Mouse (Mus musculus): ENCODE measurements at regions not wholly inside any gene's neighbourhood (a gene's known extent, or its start where the extent isn't known, plus 50 kb on each side); places are given as distances from the start of the nearest gene placed in this dataset.

GRCm38 (mm10) chr2:71640251-71640650 lies 93.7 kb upstream of the Dlx2 start:
- 92% methylated on average over 5 of the region's 5 CpGs for WGBS
- no peak overlapping the region for H3K4me2 ChIP-seq (ENCODE audit: low read depth, low read length, poor library complexity, severe bottlenecking)
- H3K9ac ChIP-seq (replicated peaks; ENCODE audit: low read length, poor library complexity, severe bottlenecking) = no peak overlapping the region
- no peak overlapping the region for H3K4me3 ChIP-seq (ENCODE audit: low read depth, low read length)
- no peaks in the 10 kb centered on the region for H3K27me3 ChIP-seq (ENCODE audit: insufficient read depth, low read length)
- no peaks in the 10 kb centered on the region for H3K36me3 ChIP-seq (ENCODE audit: insufficient read depth, low read length)
- ATAC-seq (ENCODE audit: low FRiP score) (no peak), DNase-seq (ENCODE audit: low spot score) (no peak)
- no peaks in the 10 kb centered on the region for H3K9me3 ChIP-seq (ENCODE audit: low read length)
- no peak overlapping the region for H3K27ac ChIP-seq (ENCODE audit: low read depth, low read length)
- 0 out of 2 replicates have a peak, but pooled peaks cover 4% of the 10 kb centered on the region for H3K4me1 ChIP-seq (ENCODE audit: insufficient read depth, low read length)
- no peak for TF ChIP-seq CTCF (IDR thresholded peaks at IDR 0.05)

- Histone ChIP-seq H3K4me1 (ENCODE audit: insufficient read depth, low read length) (no peaks in the 10 kb centered on the region), H3K9me3 (ENCODE audit: low read length) (no peaks in the 10 kb centered on the region), H3K36me3 (ENCODE audit: insufficient read depth, low read length) (no peaks in the 10 kb centered on the region), H3K27ac (ENCODE audit: low read depth, low read length) (no peak overlapping the region), H3K27me3 (ENCODE audit: insufficient read depth, low read length) (no peaks in the 10 kb centered on the region), H3K9ac (replicated peaks; ENCODE audit: low read length, poor library complexity, severe bottlenecking) (no peak overlapping the region), H3K4me3 (ENCODE audit: low read depth, low read length) (no peak overlapping the region), H3K4me2 (ENCODE audit: low read depth, low read length, poor library complexity, severe bottlenecking) (no peak overlapping the region)
- no peak for DNase-seq (ENCODE audit: low spot score)
- TF ChIP-seq CTCF (IDR thresholded peaks at IDR 0.05) = no peak
- 61% methylated on average over 6 of the region's 6 CpGs for WGBS
- ATAC-seq (ENCODE audit: low FRiP score) = no peak
Measured at GRCm38 (mm10) chr2:71644038-71644470, 97.5 kb upstream of the Dlx2 start.

GRCm38 (mm10) chr2:71647914-71648497 lies 97.4 kb upstream of the Itga6 start:
- TF ChIP-seq CTCF (IDR thresholded peaks at IDR 0.05) = no peak
- ATAC-seq (ENCODE audit: low FRiP score) (no peak), DNase-seq (ENCODE audit: low spot score) (peak; percentile 35)
- H3K9me3 ChIP-seq (ENCODE audit: low read length) = no peaks in the 10 kb centered on the region
- H3K4me2 ChIP-seq (ENCODE audit: low read depth, low read length, poor library complexity, severe bottlenecking) = no peak overlapping the region
- no peak overlapping the region for H3K4me3 ChIP-seq (ENCODE audit: low read depth, low read length)
- H3K4me1 ChIP-seq (ENCODE audit: insufficient read depth, low read length) = peaks cover 6% of the 10 kb centered on the region
- H3K27me3 ChIP-seq (ENCODE audit: insufficient read depth, low read length) = no peaks in the 10 kb centered on the region
- WGBS = 59% methylated on average over 14 of the region's 14 CpGs
- no peaks in the 10 kb centered on the region for H3K36me3 ChIP-seq (ENCODE audit: insufficient read depth, low read length)
- no peak overlapping the region for H3K9ac ChIP-seq (replicated peaks; ENCODE audit: low read length, poor library complexity, severe bottlenecking)
- H3K27ac ChIP-seq (ENCODE audit: low read depth, low read length) = no peak overlapping the region

GRCm38 (mm10) chr2:71651662-71652061 lies 93.8 kb upstream of the Itga6 start:
- no peak for DNase-seq (ENCODE audit: low spot score)
- Histone ChIP-seq H3K9ac (replicated peaks; ENCODE audit: low read length, poor library complexity, severe bottlenecking) (no peak overlapping the region), H3K27me3 (ENCODE audit: insufficient read depth, low read length) (no peaks in the 10 kb centered on the region), H3K4me2 (ENCODE audit: low read depth, low read length, poor library complexity, severe bottlenecking) (no peak overlapping the region), H3K4me1 (ENCODE audit: insufficient read depth, low read length) (peaks cover 15% of the 10 kb centered on the region), H3K36me3 (ENCODE audit: insufficient read depth, low read length) (no peaks in the 10 kb centered on the region), H3K27ac (ENCODE audit: low read depth, low read length) (no peak overlapping the region), H3K4me3 (ENCODE audit: low read depth, low read length) (no peak overlapping the region), H3K9me3 (ENCODE audit: low read length) (no peaks in the 10 kb centered on the region)
- no peak for ATAC-seq (ENCODE audit: low FRiP score)
- TF ChIP-seq CTCF (IDR thresholded peaks at IDR 0.05) = no peak
- 21% methylated on average over 2 of the region's 2 CpGs for WGBS

- ATAC-seq (ENCODE audit: low FRiP score) (0 out of 2 replicates have a peak, but pooled peaks have one; percentile 41), DNase-seq (ENCODE audit: low spot score) (peak; percentile 77)
- H3K9me3 ChIP-seq (ENCODE audit: low read length) = no peaks in the 10 kb centered on the region
- H3K27me3 ChIP-seq (ENCODE audit: insufficient read depth, low read length) = no peaks in the 10 kb centered on the region
- H3K4me1 ChIP-seq (ENCODE audit: insufficient read depth, low read length) = peaks cover 15% of the 10 kb centered on the region
- H3K4me3 ChIP-seq (ENCODE audit: low read depth, low read length) = no peak overlapping the region
- H3K4me2 ChIP-seq (ENCODE audit: low read depth, low read length, poor library complexity, severe bottlenecking) = no peak overlapping the region
- H3K36me3 ChIP-seq (ENCODE audit: insufficient read depth, low read length) = no peaks in the 10 kb centered on the region
- peak; percentile 68 for TF ChIP-seq CTCF (IDR thresholded peaks at IDR 0.05)
- 9% methylated on average over 9 of the region's 9 CpGs for WGBS
- H3K9ac ChIP-seq (replicated peaks; ENCODE audit: low read length, poor library complexity, severe bottlenecking) = no peak overlapping the region
- H3K27ac ChIP-seq (ENCODE audit: low read depth, low read length) = peak overlapping the region; percentile 68
Measured at GRCm38 (mm10) chr2:71652261-71652801, 93.1 kb upstream of the Itga6 start.

GRCm38 (mm10) chr2:71654817-71655503 lies 90.5 kb upstream of the Itga6 start:
- WGBS = 11% methylated on average over 8 of the region's 8 CpGs
- ATAC-seq (ENCODE audit: low FRiP score) = no peak

More at GRCm38 (mm10) chr2:71654817-71655503, 90.5 kb upstream of the Itga6 start:
- DNase-seq (ENCODE audit: low spot score) = no peak
- no peak overlapping the region for H3K9ac ChIP-seq (replicated peaks; ENCODE audit: low read length, poor library complexity, severe bottlenecking)
- peaks cover 15% of the 10 kb centered on the region for H3K4me1 ChIP-seq (ENCODE audit: insufficient read depth, low read length)
- no peak overlapping the region for H3K4me3 ChIP-seq (ENCODE audit: low read depth, low read length)
- H3K27ac ChIP-seq (ENCODE audit: low read depth, low read length) = no peak overlapping the region
- no peaks in the 10 kb centered on the region for H3K36me3 ChIP-seq (ENCODE audit: insufficient read depth, low read length)
- H3K9me3 ChIP-seq (ENCODE audit: low read length) = no peaks in the 10 kb centered on the region
- H3K4me2 ChIP-seq (ENCODE audit: low read depth, low read length, poor library complexity, severe bottlenecking) = no peak overlapping the region
- no peak for TF ChIP-seq CTCF (IDR thresholded peaks at IDR 0.05)
- no peaks in the 10 kb centered on the region for H3K27me3 ChIP-seq (ENCODE audit: insufficient read depth, low read length)

Data from midbrain, postnatal 0 days (tissue).